Mouse (Mus musculus) ES-E14 (cell line): ENCODE measurements around the gene Sod1. TPM values are rescaled to one million over a fixed set of nuclear protein-coding genes. Genes with fewer than 3 reads are reported as not detected.

Source experiments
- DNase-seq: peaks from one replicate; pipeline ENCODE4 v3.0.0-alpha.2; 2013; ENCODE audit warnings: low read depth, low spot score
- H3K27ac ChIP-seq: 2 replicates; pipeline ENCODE4 v1.5.1; 2012; ENCODE audit warnings: low read depth, mild to moderate bottlenecking, low read length, moderate library complexity, mixed read lengths; ENCODE audit not compliant: poor library complexity, insufficient read depth, severe bottlenecking
- H3K36me3 ChIP-seq: 2 replicates; pipeline ENCODE4 v1.6.1; 2012; ENCODE audit warnings: mild to moderate bottlenecking, low read length, moderate library complexity, mixed read lengths; ENCODE audit not compliant: control insufficient read depth, poor library complexity, insufficient read depth, severe bottlenecking
- H3K4me1 ChIP-seq, 2 experiments: fragments of 150-350 bp in 1 of 2; sonication (generic) in 1 of 2; 2 replicates each; pipeline ENCODE4 v1.6.1; 2012; ENCODE audit warnings: low read length in 2 of 2, mild to moderate bottlenecking in 1 of 2, mixed read lengths in 1 of 2; ENCODE audit not compliant: control insufficient read depth in 2 of 2, insufficient read depth in 2 of 2, poor library complexity in 1 of 2
- H3K4me3 ChIP-seq, 2 experiments: fragments of 150-350 bp in 1 of 2; sonication (generic) in 1 of 2; 2 replicates each; pipeline ENCODE4 v1.5.1; 2012; ENCODE audit warnings: low read length in 2 of 2, low read depth in 1 of 2, mild to moderate bottlenecking in 1 of 2, mixed read lengths in 1 of 2; ENCODE audit not compliant: insufficient read depth in 1 of 2, poor library complexity in 1 of 2, severe bottlenecking in 1 of 2
- H3K9ac ChIP-seq: 2 replicates; pipeline ENCODE4 v1.6.1; 2012; ENCODE audit warnings: low read depth, mild to moderate bottlenecking, low read length, mixed read lengths; ENCODE audit not compliant: poor library complexity, insufficient read depth, severe bottlenecking
- H3K9me3 ChIP-seq: fragments of 150-350 bp; sonication (generic); 2 replicates; pipeline ENCODE4 v1.6.1; 2012; ENCODE audit warnings: low read depth, mild to moderate bottlenecking, low read length; ENCODE audit not compliant: control insufficient read depth, insufficient read depth
- CHD2 ChIP-seq: IDR thresholded peaks from 2 replicates; pipeline ENCODE4 v1.6.1; 2014; ENCODE audit warnings: mild to moderate bottlenecking, low read depth, low read length, inconsistent platforms
- HCFC1 ChIP-seq: IDR thresholded peaks from 2 replicates; pipeline ENCODE4 v1.6.1; 2012; ENCODE audit warnings: low read length, inconsistent platforms, borderline replicate concordance; ENCODE audit not compliant: insufficient read depth
- MAFK ChIP-seq: IDR thresholded peaks from 2 replicates; pipeline ENCODE4 v1.6.1; 2014; ENCODE audit warnings: mild to moderate bottlenecking, low read depth, low read length, inconsistent platforms; ENCODE audit not compliant: insufficient read depth
- ZC3H11A ChIP-seq: IDR thresholded peaks from 2 replicates; pipeline ENCODE4 v1.6.1; 2012; ENCODE audit warnings: low read depth, mild to moderate bottlenecking, inconsistent platforms, low read length, borderline replicate concordance
- ZNF384 ChIP-seq: IDR thresholded peaks from 2 replicates; pipeline ENCODE4 v1.6.1; 2012; ENCODE audit warnings: low read depth, low read length, inconsistent platforms
- in situ Hi-C, 2 experiments: fragments of 600-800 bp; cut with MboI; formaldehyde crosslinking; loops; one replicate each; pipeline ENCODE4 v1.15.1; 2025; ENCODE audit warnings: low sequenced_read_pairs in 2 of 2, inconsistent platforms in 1 of 2; ENCODE audit not compliant: unreplicated experiment in 2 of 2
- total RNA-seq: library from RNA; depleted of rRNA; stranded (reverse); fragments of 300-350 nt; gene quantifications from 2 replicates; pipeline ENCODE4 v1.2.3, GENCODE M21; 2012

Gene Sod1
- total RNA-seq, 1 experiment = 1,081 TPM

DNA sequence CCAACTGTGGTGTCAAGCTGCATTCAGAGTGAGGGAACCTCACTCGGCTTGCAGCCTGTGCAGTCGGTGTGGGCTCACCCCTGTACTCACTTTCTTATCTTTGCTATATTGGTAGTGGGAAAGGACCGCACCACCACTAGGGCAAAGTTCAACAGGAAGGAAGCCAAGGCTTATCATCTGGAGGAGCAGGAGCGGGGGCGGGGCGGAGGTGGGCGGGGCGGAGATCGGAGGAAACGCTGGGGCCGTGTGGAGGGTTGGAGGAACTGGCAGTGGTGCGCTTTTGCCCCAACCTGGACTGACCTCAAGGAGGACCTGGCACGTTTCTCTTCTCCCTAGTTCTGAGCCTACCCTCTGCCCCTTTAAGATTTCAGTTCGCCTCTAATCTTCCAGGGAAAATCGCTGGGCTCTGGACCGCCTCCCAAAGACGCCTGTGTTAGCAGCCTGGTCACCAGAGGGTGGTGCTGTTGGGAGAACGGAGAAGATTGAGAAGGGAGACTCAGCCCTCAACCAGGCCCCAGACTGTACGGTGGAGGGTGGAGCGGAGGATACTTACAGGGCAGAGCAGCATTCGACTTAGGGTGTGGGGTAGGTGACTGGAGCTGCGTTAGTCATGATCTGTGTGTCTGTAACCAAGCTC is 23.1 kb upstream of the Sod1 start:
- Histone ChIP-seq H3K4me1 (peaks cover 4 to 9% of the 10 kb centered on the region in 2 experiments; a peak in 3 of 4 replicates), H3K27ac (no peak overlapping the region; the same call in 1 of the 2 replicates), H3K9ac (peak overlapping the region; percentile 68; the same call in 1 of the 2 replicates), H3K36me3 (no peaks in the 10 kb centered on the region), H3K4me3 (peak overlapping the region; percentile 62 to 78), H3K9me3 (no peaks in the 10 kb centered on the region)
- TF ChIP-seq ZC3H11A = no peak
- no peak for TF ChIP-seq MAFK
- TF ChIP-seq CHD2 = peak; percentile 14; the same call in 1 of the 2 replicates
- no peak for TF ChIP-seq ZNF384
- TF ChIP-seq HCFC1 = peak; percentile 44; the same call in 1 of the 2 replicates
- in situ Hi-C loops = no loop called here
- DNase-seq = peak; percentile 77

DNA sequence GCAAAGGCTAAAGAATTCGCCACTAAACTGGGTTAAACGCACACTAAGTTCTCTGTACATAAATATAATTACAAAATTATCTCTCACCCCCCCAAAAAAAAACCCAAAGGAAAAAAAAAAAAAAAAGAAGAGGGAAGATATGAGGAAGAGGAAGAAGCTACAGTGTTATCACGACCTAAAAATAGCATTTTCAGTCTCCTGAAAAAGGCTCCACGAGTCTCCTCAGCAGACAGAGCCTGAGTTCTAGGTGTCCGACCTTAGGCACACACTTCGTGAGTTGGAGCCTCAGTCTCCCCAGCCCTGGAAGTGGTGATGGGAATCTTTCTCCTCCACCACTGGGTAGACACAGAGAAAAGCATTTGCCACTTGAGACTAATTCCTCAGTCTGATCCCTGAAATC is 21.9 kb upstream of the Sod1 start:
- Histone ChIP-seq H3K9ac (no peak overlapping the region), H3K4me1 (peaks cover 4 to 9% of the 10 kb centered on the region in 2 experiments; a peak in 3 of 4 replicates), H3K4me3 (no peak overlapping the region), H3K27ac (no peak overlapping the region), H3K36me3 (no peaks in the 10 kb centered on the region), H3K9me3 (no peaks in the 10 kb centered on the region)
- in situ Hi-C loops = no loop called here
- no peak for DNase-seq
- TF ChIP-seq MAFK = no peak
- no peak for TF ChIP-seq ZC3H11A
- TF ChIP-seq CHD2 = no peak
- TF ChIP-seq HCFC1 = no peak
- TF ChIP-seq ZNF384 = no peak

DNA sequence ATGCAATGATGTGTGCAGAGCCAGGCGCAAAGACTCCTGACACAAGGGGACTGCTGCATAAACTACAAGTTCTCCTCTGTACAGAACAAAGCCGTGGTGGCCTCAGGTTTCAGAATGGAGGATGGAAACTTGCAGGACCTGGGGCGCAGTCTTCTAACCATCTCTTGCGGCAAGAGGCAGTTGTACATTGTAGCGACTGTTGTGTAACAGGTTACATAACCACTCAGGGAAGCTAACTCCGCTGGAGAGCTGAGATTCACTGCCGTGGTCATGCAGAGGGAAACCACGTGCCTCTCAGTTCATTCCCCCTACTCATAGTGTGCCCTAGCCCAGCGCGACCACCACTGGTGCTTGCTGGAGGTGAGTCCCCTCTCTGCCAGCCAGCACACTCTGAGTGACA is 21.4 kb upstream of the Sod1 start:
- Histone ChIP-seq H3K27ac (no peak overlapping the region), H3K36me3 (no peaks in the 10 kb centered on the region), H3K9ac (no peak overlapping the region), H3K4me3 (no peak overlapping the region), H3K4me1 (peaks cover 4 to 9% of the 10 kb centered on the region in 2 experiments; a peak in 3 of 4 replicates), H3K9me3 (no peaks in the 10 kb centered on the region)
- DNase-seq = no peak
- TF ChIP-seq HCFC1 (no peak), ZC3H11A (no peak), MAFK (no peak), ZNF384 (no peak), CHD2 (no peak)
- in situ Hi-C loops = no loop called here

DNA sequence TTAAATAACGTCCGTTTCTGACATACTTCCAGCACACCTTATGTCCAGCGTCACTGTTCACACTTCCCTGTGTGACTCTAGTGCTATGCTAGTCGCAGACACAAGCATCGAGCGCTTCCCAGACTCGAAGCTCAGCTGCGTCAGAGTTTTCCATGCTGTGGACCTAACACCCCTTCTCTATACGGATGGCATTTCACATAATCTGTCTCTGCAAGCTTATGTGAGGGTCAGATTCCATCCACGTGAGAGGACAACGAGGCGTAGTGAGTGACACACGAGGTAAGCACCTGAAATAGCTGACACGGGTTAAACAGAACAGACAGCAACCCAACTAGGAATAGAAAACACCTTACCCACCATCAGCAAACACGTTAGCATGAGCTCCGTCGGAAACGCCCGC is 18.4 kb upstream of the Sod1 start:
- H3K9me3 ChIP-seq = no peaks in the 10 kb centered on the region
- no peak overlapping the region for H3K9ac ChIP-seq
- TF ChIP-seq CHD2 (no peak), MAFK (no peak), HCFC1 (no peak), ZNF384 (no peak), ZC3H11A (no peak)
- no peak overlapping the region for H3K4me3 ChIP-seq
- in situ Hi-C loops = no loop called here
- DNase-seq = no peak
- no peak overlapping the region for H3K27ac ChIP-seq
- H3K4me1 ChIP-seq = peaks cover 2 to 7% of the 10 kb centered on the region in 2 experiments; a peak in 3 of 4 replicates
- no peaks in the 10 kb centered on the region for H3K36me3 ChIP-seq
